Mouse (Mus musculus) forebrain, embryonic 16.5 days (tissue): ENCODE results near the gene Tnfrsf12a. TPM values are rescaled to one million over a fixed set of nuclear protein-coding genes. Genes with fewer than 3 reads are reported as not detected.

Experiments
- ATAC-seq: fragments of 200-750 bp; cut with Nextera tagmentation; 2 replicates; pipeline ENCODE4 v1.8.0; 2017; ENCODE audit warnings: mild to moderate bottlenecking, moderate library complexity
- H3K27ac ChIP-seq: fragments of 300-500 bp; sonication (generic); 2 replicates; pipeline ENCODE4 v1.5.1; 2014; ENCODE audit warnings: low read length, control low read depth
- H3K27me3 ChIP-seq: fragments of 300-500 bp; sonication (generic); replicated peaks from 2 replicates; pipeline ENCODE4 v1.6.1; 2014; ENCODE audit warnings: low read length; ENCODE audit not compliant: control insufficient read depth, insufficient read depth
- H3K36me3 ChIP-seq: fragments of 300-500 bp; sonication (generic); 2 replicates; pipeline ENCODE4 v1.6.1; 2014; ENCODE audit not compliant: control insufficient read depth, insufficient read depth
- H3K4me1 ChIP-seq: fragments of 300-500 bp; sonication (generic); replicated peaks from 2 replicates; pipeline ENCODE4 v1.6.1; 2014; ENCODE audit warnings: low read length; ENCODE audit not compliant: control insufficient read depth, insufficient read depth
- H3K4me2 ChIP-seq: fragments of 300-500 bp; sonication (generic); 2 replicates; pipeline ENCODE4 v1.6.1; 2014; ENCODE audit warnings: mild to moderate bottlenecking, low read length, control low read depth
- H3K4me3 ChIP-seq: fragments of 300-500 bp; sonication (generic); replicated peaks from 2 replicates; pipeline ENCODE4 v1.5.1; 2014; ENCODE audit warnings: mild to moderate bottlenecking, low read length, control low read depth
- H3K9ac ChIP-seq: fragments of 300-500 bp; sonication (generic); replicated peaks from 2 replicates; pipeline ENCODE4 v1.6.1; 2014; ENCODE audit warnings: low read depth, low read length, control low read depth
- H3K9me3 ChIP-seq: fragments of 300-500 bp; sonication (generic); 2 replicates; pipeline ENCODE4 v1.6.1; 2016; ENCODE audit warnings: low read length; ENCODE audit not compliant: control insufficient read depth
- WGBS: fragments of 180-500 bp; shearing (Covaris S2); extraction: QIAGEN DNeasy Blood & Tissue Kit; methylation state at CpG from one replicate; pipeline ENCODE4 v1.1.7; 2014; 5-methylcytosine and 5-hydroxymethylcytosine counted together
- polyA plus RNA-seq: library from polyadenylated mRNA; unstranded; fragments of >200 nt; fragmentation: Nextera tagmentation; extraction: Ambion mirVana; gene quantifications from 2 replicates; pipeline ENCODE4 v1.2.1, GENCODE M21; 2015

Gene Tnfrsf12a
- polyA plus RNA-seq, 1 experiment from 2014 or later: 4.8 TPM

GRCm38 (mm10) chr17:23682530-23682929 lies 5.3 kb upstream of the Tnfrsf12a start:
- H3K27me3 ChIP-seq: peaks cover 35% of the 10 kb centered on the region

GRCm38 (mm10) chr17:23682092-23682491 lies 4.8 kb upstream of the Tnfrsf12a start:
- no peak for ATAC-seq
- H3K4me3 ChIP-seq: no peak overlapping the region
- H3K4me1 ChIP-seq: peaks cover 13% of the 10 kb centered on the region
- H3K27me3 ChIP-seq: peaks cover 35% of the 10 kb centered on the region
- no peak overlapping the region for H3K9ac ChIP-seq
- H3K27ac ChIP-seq: no peak overlapping the region
- H3K9me3 ChIP-seq: no peaks in the 10 kb centered on the region
- H3K36me3 ChIP-seq: no peaks in the 10 kb centered on the region
- H3K4me2 ChIP-seq: no peak overlapping the region
- 72% methylated on average over 4 of the region's 4 CpGs for WGBS

More at GRCm38 (mm10) chr17:23682530-23682929, 5.3 kb upstream of the Tnfrsf12a start:
- no peak overlapping the region for H3K4me2 ChIP-seq
- H3K9ac ChIP-seq: no peak overlapping the region
- peaks cover 9% of the 10 kb centered on the region for H3K4me1 ChIP-seq
- no peak overlapping the region for H3K4me3 ChIP-seq
- no peak overlapping the region for H3K27ac ChIP-seq
- WGBS: 74% methylated on average over 3 of the region's 3 CpGs
- no peaks in the 10 kb centered on the region for H3K9me3 ChIP-seq
- no peaks in the 10 kb centered on the region for H3K36me3 ChIP-seq
- no peak for ATAC-seq

DNA sequence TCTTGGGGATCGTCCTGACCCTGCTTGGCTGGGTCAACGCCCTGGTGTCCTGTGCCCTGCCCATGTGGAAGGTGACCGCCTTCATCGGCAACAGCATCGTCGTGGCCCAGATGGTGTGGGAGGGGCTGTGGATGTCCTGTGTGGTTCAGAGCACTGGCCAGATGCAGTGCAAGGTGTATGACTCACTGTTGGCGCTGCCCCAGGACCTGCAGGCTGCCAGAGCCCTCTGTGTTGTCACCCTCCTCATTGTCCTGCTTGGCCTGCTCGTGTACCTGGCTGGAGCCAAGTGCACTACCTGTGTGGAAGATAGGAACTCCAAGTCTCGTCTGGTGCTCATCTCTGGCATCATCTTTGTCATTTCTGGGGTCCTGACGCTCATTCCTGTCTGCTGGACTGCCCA lies 3.8 kb upstream of the Tnfrsf12a start:
- H3K36me3 ChIP-seq: no peaks in the 10 kb centered on the region
- H3K4me2 ChIP-seq: no peak overlapping the region
- H3K9me3 ChIP-seq: no peaks in the 10 kb centered on the region
- no peak overlapping the region for H3K27ac ChIP-seq
- peaks cover 23% of the 10 kb centered on the region for H3K4me1 ChIP-seq
- no peak for ATAC-seq
- no peak overlapping the region for H3K9ac ChIP-seq
- WGBS: 74% methylated on average over 10 of the region's 10 CpGs
- H3K27me3 ChIP-seq: peaks cover 39% of the 10 kb centered on the region
- no peak overlapping the region for H3K4me3 ChIP-seq

- ATAC-seq: no peak
- Histone ChIP-seq H3K27ac (no peak overlapping the region), H3K4me1 (peaks cover 24% of the 10 kb centered on the region), H3K9ac (no peak overlapping the region), H3K9me3 (no peaks in the 10 kb centered on the region), H3K36me3 (no peaks in the 10 kb centered on the region), H3K4me2 (no peak overlapping the region), H3K27me3 (peaks cover 44% of the 10 kb centered on the region), H3K4me3 (no peak overlapping the region)
- WGBS: 82% methylated on average over 9 of the region's 9 CpGs
Observed at GRCm38 (mm10) chr17:23680336-23680735, 3.1 kb upstream of the Tnfrsf12a start.

- peak within 1 kb of the TSS; percentile 28; the same call in 1 of the 2 replicates for H3K4me2 ChIP-seq
- no peak within 1 kb of the TSS for H3K27ac ChIP-seq
- peaks cover 44% of the 10 kb centered on the region for H3K27me3 ChIP-seq
- WGBS: 2% methylated on average over 38 of the region's 38 CpGs
- no peak for ATAC-seq
- H3K9ac ChIP-seq: no peak within 1 kb of the TSS
- no peaks in the 10 kb centered on the region for H3K36me3 ChIP-seq
- H3K4me1 ChIP-seq: peaks cover 30% of the 10 kb centered on the region
- peak within 1 kb of the TSS; percentile 4; the same call in 1 of the 2 replicates for H3K4me3 ChIP-seq
- no peaks in the 10 kb centered on the region for H3K9me3 ChIP-seq
Observed at GRCm38 (mm10) chr17:23679127-23679835, 2.0 kb upstream of the Tnfrsf12a start, which contains the start of gene Cldn6. Gene Cldn6 (plus strand): TSS chr17:23679249.

GRCm38 (mm10) chr17:23676473-23677031 lies 716 bp downstream of the Tnfrsf12a start:
- Histone ChIP-seq H3K27ac (no peak overlapping the region), H3K27me3 (peaks cover 41% of the 10 kb centered on the region), H3K9me3 (no peaks in the 10 kb centered on the region), H3K9ac (peak overlapping the region; percentile 59), H3K4me1 (peaks cover 34% of the 10 kb centered on the region), H3K36me3 (no peaks in the 10 kb centered on the region), H3K4me2 (peak overlapping the region; percentile 90), H3K4me3 (peak overlapping the region; percentile 58)
- ATAC-seq: no peak
- under 1% methylated on average over 35 of the region's 37 CpGs for WGBS

DNA sequence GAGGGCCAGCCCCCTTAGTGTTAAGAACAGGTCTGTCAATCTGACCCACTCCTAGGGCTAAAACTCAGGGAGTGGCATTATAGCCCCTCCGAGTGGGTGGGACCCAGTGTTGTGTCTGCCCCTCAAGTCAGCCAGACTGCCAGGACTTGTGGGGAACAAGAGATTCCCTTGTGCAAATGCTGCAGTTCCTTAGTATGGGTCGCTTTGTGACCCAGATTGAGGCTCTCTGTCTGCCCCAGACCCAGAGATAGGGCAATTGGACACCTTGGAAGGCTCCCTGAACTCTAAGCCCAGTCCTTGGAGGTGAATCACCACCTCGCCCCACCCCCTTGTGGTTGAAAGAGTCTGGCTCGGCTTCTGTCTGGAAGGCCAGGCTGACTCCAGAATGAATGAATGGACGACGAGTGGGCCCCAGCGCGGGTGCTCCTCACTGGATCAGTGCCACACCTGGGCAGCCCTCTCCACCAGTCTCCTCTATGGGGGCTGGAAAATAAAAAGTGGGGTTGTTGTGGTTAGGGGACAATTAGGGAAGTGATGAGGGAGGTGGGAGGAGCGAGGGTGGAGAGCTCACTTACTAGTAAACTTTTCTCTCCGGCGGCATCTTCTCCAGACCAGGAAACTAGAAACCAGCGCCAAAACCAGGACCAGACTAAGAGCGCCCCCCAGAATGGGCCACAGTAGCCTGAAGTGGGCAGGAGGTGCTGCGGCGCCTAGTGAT lies 1.5 kb downstream of the Tnfrsf12a start:
- peaks cover 34% of the 10 kb centered on the region for H3K4me1 ChIP-seq
- H3K9me3 ChIP-seq: no peaks in the 10 kb centered on the region
- peaks cover 35% of the 10 kb centered on the region for H3K27me3 ChIP-seq
- H3K4me2 ChIP-seq: peak overlapping the region; percentile 90; the same call in 1 of the 2 replicates
- no peak overlapping the region for H3K27ac ChIP-seq
- ATAC-seq: no peak
- no peak overlapping the region for H3K9ac ChIP-seq
- no peak overlapping the region for H3K4me3 ChIP-seq
- WGBS: 9% methylated on average over 15 of the region's 15 CpGs
- no peaks in the 10 kb centered on the region for H3K36me3 ChIP-seq

GRCm38 (mm10) chr17:23675127-23675526 lies 2.1 kb downstream of the Tnfrsf12a start:
- WGBS: 38% methylated on average over 5 of the region's 5 CpGs
- no peaks in the 10 kb centered on the region for H3K9me3 ChIP-seq
- H3K9ac ChIP-seq: no peak overlapping the region
- peaks cover 34% of the 10 kb centered on the region for H3K4me1 ChIP-seq
- no peak overlapping the region for H3K4me3 ChIP-seq
- no peak for ATAC-seq
- H3K27ac ChIP-seq: no peak overlapping the region
- H3K27me3 ChIP-seq: peaks cover 29% of the 10 kb centered on the region
- H3K4me2 ChIP-seq: no peak overlapping the region
- no peaks in the 10 kb centered on the region for H3K36me3 ChIP-seq

DNA sequence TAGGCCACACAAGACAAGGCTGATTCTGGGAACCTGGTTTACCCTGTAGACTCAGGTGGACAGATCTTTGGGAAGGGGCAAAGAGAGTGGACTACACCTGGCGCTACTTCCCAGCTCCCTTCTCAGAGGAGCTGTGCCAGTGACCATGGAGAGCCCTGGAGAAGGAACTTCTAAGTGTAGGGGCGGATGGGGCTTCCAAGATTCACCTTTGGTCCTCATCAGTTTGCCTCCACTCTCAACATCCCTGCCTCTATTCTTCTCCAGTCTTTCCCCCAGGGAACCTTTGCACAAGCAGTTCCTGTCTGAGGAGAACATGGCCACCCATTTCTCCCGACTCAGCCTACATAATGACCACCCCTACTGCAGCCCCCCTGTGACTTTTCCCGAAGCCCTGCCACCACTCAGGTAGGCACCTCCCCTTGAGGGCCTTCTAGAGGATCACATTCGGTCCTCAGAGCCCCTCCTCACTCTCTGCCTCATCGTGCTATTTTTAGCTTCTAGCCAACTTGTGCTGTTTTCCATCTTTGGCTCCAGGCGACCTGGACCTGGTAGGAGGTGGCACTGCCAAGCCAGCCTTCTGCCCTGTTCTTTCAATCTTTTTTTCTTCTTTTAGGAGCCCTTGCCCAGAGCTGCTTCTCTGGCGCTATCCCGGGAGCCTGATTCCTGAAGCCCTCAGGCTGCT lies 2.9 kb downstream of the Tnfrsf12a start:
- 36% methylated on average over 9 of the region's 9 CpGs for WGBS
- no peak for ATAC-seq
- no peak overlapping the region for H3K27ac ChIP-seq

More for the DNA sequence above, 2.9 kb downstream of the Tnfrsf12a start:
- peaks cover 32% of the 10 kb centered on the region for H3K4me1 ChIP-seq
- H3K36me3 ChIP-seq: no peaks in the 10 kb centered on the region
- no peaks in the 10 kb centered on the region for H3K9me3 ChIP-seq
- peak overlapping the region; percentile 82 for H3K9ac ChIP-seq
- peak overlapping the region; percentile 79 for H3K4me2 ChIP-seq
- H3K27me3 ChIP-seq: peaks cover 21% of the 10 kb centered on the region
- H3K4me3 ChIP-seq: peak overlapping the region; percentile 80
